Mouse (Mus musculus) Muller cell, postnatal 12 days (primary cell): ENCODE measurements around the gene Ywhaq.
"Not testable (repeated sequence)": the region's sequence is repeated elsewhere in the genome, so short reads cannot be mapped to it uniquely, and the experiment has no call there.

Experiments used
- DNase-seq: peaks from one replicate; pipeline ENCODE4 v3.0.0-alpha.2; 2015; ENCODE audit errors: inconsistent ontology term

Gene Ywhaq

DNA sequence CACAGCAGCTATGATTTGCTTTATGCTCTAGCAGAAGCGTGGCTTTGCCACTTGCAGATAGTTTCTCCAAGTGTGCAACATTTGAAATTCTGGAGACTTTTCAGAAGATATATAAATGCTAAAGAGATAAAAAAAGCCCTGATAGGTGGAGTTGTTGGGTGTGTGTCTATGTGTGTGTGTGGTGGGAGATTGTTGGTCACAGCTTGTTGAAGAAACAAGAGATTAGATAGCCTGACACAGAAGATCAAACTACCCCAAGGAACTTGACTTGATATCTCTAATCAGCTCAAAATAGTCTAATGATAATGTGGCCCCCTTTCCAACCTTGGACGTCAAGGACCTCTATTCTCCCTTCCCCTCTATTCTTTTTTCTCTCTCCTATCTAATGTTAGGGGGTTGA is 6.8 kb downstream of the Ywhaq start:
- no peak for DNase-seq

DNA sequence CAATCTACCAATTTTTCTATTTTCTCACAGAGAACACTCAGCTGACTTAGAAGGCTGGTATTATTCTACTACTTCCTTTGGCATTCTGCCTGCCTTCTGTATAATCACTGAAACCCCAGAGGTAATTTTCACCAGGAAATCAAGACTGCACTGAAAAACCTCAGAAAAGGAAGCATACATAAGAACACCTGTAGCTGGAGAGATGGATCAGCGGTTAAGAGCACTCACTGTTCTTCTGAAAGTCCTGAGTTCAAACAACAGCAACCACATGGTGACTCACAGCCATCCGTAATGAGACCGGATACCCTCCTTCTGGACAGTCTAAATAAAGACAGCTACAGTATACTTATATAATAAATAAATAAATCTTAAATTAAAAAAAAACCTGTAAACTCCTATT is 7.8 kb downstream of the Ywhaq start:
- DNase-seq, result no peak

DNA sequence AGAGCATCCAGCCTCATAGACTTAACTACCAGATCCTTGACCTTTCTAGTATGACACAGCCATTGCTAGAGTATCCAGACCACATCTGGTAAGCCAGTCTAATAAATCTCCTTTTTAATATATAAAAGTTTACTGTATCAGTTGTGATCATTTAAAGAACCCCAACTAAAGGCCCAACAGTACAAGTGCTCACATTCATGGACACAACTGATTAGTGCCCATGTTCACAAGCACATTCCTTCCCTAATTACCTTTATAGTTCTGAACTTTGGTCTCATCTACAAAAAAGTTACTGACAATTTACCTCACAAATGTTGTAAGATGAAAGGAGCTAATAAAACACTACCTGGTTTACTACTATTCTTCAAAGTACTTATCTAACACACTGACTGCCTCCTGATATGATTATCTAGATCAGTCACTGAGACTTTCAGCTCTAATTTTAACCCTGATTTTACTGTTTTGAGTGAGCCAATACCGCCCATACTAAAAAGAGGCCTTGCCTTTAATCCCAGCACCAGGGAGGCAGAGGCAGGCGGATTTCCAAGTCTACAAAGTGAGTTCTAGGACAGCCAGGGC is 8.6 kb downstream of the Ywhaq start:
- no peak for DNase-seq

DNA sequence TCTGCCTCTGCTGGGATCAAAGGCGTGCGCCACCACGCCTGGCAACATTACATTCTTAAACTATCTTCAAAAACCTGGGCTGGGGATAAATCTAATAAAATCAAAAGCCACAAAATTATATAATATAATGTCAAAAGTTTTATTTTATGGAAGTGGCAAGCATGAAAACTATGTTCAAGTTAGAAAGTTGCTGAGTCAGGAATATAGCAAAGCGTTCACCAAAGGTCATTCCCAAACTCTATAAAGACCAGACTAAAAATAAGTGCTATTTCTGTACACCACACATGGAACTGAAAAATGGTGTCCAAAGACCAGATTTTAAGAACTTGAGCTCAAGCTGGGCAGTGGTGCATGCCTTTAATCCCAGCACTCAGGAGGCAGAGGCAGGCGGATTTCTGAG is 14.7 kb downstream of the Ywhaq start:
- no peak for DNase-seq

DNA sequence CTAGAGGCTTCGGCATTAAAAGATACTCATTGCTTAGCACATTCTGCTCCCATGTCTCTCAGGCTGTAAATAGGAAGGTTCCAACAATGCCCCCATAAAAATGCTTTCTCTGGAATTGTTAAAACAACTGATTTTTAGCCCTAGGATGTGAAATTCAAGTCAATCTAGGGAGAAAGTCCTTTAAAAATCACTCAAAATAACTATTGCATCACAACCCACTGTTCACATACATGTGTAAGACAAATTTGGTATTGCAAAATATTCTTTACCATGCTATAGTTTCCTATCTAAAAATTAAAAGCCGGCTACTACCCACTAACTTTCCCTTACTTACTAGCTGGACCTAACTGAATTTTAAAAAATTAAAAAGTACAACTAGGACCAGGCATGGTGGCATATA is 31.2 kb downstream of the Ywhaq start:
- DNase-seq, result no peak

DNA sequence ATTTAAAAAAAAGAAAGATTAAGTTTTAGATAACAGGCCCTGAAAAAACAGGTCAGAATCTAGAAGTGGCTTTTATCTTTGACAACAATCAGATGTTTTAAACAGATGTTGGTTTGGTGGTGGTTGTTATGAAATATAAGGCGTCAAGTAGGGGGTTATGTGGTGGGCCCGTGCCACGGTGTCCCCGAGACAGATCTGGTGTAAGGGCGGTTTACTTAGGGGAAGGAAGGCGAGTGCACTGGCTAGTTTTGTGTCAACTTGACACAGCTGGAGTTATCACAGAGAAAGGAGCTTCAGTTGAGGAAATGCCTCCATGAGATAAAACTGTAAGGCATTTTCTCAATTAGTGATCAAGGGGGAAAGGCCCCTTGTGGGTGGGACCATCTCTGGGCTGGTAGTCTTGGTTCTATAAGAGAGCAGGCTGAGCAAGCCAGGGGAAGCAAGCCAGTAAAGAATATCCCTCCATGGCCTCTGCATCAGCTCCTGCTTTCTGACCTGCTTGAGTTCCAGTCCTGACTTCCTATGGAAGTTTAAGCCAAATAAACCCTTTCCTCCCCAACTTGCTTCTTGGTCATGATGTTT is 38.6 kb downstream of the Ywhaq start:
- not testable (repeated sequence) for DNase-seq

DNA sequence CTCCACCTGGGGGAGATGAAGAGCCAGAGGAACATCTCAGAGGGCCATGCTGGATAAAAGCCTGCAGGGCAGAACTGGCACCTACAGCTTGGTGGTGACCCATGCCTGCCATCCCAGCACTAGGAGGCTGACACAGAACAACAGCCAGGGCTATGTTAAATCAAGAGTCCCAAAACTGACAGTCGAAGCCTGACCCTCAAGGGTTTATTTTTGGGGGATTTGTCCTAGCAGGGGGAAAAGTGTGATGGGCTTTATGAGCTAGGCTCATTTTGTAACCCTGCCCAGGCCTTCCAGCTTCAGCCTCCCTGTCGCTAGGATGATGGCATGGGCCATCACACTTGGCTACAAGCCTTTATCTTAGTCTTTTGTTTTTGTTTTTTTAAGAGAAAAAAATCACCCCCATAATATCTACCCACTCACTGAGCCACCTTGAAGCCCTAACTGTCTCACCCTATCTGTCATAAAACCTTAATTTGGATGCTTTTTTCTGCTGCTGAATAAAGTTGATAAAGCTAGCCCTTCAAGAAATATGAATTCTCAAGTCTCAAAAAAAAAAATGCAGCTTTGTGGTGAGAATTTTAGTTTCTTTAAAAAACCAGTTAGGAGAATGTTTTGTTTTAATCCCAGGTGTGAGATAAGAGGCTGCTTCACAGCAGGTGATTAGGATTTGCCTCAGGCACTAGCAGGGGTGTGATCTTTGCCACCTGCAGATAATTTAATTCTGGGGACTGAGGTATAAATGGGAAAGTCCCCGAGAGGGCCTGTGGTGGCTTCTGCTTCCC is 41.9 kb downstream of the Ywhaq start:
- no peak for DNase-seq

DNA sequence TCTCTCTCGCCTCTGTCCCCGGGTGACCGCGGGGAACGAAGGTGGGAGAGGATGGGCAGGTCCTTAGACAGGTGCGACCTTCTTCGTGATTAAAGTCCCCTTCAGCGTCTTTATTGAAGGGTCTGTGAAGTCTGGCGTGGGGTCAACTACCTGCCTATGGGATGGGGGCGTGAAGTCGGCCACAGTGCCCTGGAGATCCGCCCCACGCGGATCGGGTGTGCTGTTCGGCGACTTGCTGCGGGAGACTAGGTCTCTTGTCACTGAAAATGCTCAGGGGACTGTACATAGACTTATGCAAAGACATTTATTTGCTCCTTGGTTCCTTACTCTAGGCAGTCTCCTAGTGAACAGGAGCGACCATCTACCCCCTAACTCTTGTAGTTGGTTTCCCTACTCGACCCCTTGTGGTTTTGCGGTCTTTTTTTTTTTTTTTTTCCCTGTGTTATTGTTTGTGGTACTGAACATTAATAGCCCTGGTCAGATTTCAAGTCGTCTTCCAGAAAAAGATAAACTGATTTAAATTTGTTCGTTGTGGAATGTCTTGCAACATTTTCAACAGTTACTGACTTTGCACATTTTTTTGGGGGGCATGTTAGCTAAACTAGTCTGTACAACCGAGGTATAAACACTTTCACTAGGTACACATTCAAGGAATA is 43.5 kb downstream of the Ywhaq start:
- DNase-seq, result no peak

DNA sequence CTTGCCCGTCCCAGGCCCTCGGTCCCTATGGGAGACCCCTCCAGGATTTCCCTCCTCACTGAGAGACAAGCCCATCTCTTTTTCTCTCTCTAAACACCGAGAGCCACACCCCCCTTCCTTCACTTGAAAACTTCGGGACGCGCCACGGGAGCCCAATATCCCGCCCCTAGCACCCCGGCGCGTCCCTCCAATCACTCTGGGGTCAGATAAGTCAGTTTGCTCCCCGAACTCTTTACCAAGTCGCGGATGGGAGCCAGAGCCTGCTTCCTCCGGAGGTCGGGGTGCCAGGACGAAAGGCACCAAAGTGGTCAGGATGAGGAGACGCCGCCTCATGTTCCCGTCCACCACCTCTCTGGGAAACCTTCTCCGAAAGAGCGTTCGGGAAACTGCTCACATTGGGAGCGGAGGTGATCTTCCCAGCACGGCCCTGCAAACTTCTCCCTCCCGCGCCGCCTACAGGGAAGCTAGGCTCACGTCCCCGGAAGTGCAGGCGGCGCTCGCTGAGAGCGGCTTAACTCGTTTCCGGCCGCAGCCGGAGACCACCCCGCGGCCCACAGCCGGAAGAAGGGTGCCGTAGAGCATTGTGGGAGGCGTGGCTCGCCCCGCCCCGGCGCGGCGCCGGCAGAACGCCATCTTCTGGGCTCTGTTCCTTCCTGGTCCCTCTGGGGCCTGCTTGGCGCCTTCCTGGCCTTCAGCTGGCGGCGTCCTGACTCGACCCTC is 44.2 kb downstream of the Ywhaq start, which contains the start of gene Adam17:
Gene Adam17 (minus strand): TSS at position 533 of the 720 bp plus-strand sequence.
- DNase-seq, result peak; percentile 98

DNA sequence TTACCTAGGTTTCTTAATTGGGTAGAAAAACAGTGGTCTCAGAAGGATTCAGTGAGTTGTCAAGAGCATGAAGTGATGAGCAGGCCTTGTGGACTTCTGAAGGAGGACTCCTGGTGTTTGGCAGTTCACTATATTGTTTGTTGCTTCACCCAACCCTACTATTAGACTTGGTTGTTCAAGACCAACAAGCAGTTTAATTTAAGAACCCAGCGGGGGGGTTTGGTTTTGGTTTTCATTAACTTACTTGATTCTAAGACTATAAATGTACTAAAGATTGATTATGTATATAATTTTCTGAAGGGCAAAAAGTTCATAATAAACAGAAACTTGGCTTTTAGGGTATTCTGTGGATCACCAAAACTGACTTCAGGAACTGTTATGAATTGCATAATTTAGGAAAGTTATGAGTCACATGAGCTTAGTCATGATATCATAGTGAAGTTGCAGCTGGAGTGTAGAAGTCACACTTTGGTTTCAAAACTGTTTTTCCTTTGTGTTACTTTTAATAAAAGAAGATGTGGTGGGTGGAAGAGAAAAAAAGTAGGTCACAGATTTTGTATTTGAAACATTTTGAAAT is 47.3 kb downstream of the Ywhaq start:
- peak; percentile 14 for DNase-seq

DNA sequence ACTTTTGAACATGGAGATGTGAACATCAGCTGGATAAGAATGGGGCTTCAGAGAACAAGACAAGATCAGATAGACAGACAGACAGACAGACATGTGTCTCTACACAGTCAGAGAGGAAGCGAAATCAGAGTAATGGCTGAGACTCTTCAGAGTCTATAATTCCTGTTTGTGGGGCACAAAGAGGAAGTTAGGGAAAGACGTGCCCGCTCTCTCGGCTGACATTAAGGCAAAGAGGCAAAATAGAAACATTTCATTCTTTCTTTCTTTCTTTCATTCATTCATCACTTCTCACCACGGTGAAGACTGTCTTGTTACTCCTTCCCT is 48.4 kb downstream of the Ywhaq start:
- no peak for DNase-seq

DNA sequence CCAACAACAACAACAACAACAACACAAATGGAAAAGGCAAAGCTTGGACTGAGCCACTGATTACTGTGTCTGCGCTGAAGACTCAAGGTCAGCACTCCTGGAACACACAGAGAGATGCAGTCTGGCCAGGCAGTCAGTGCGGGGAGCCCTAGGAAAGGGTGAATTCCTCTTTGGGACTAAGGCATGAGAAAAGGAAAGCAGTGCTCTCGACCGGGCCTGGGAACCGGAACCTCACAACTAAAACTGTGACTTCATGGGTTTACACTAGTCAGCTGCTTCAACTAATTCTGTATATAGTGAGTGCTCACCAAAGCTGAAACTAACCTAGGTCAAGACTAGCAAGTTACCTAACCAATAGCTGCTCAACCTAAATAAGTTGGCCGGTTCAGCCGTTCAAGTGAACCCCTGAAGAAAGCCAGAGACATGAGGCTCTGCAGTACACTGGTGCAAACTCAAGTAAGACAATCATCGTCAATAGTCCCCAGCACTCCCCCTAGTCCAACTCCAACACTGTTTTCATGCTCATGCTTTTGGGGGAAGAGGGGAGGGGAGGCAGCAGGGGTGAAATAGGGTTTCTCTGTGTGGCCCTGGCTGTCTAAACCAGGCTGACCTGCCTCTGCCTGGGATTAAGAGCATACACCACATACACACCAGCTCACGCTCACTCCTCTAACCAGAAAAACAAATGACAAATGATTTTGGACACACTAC is 48.9 kb downstream of the Ywhaq start:
- no peak for DNase-seq

DNA sequence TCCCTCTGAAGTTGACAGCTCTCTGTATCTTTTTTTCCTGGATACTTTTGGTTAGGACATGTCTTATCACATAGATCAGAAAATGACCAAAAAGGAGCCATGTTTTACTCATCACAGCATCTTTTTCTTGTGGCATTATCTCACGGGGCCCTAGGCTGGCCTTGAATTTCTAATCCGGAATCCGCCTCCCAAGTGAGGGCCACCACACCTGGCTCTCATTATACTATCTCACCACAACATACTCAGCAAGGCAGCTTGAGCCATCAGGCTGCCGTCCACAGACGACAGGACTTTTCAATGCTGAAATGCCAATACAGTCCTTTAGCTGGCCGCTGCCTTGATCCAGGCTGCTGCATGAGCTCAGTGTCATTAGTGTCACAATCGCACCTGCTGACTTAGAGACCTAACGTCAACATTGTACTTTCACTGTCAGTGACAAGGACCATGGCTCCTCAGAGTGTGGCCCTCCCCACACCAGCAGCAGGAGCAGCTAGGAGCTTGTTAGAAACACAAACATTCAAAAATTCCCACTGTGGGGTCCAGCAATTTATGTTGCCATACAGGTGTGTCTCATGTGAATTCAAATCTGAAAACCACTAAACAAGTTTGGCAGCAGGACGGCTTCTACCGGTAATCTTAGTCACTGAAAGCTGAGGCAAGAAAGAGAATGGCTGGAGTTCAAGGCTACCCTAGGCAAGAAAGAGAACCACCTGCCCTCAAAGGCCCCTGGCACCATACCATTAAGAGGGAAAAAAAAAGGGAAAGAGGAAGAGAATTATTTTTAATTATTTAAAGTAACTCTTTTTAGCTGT is 52.6 kb downstream of the Ywhaq start:
- DNase-seq, result no peak

DNA sequence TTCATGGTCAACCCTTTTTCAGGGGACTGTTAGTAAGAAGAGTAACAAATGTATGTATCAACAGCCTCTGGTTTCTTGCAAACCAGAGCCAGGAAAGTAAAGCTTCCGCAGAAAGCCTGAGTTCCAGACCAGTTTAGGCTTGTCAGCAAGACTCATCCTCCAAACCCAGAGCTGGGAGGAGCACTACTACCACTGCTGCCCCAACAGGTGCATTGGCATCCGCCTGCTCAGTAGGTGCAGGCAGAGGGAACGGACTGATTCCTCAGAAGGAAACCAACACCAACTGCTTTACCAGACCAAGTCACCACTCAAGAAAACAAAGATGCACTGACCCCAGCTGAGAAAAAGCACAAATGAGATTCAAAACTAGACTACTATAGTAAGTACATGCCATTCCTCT is 54.2 kb downstream of the Ywhaq start:
- no peak for DNase-seq

DNA sequence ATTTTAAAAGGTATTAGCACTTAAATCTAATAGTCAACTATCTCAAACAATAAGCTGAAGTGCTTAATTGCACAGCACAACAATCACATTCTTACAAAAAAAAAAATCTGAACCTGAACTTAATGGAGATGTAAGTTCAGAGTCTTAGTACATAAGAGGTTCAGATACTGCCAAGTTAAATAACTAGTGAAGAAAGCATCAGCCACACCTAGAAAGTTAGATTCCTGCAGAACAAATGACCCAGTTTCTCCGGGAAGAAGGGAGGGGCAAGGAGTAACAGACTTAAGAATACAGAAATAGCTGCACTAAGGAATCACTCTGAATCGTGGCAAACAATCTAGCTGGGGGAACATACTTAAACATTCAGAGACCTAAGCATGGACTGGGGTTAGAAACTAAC is 54.8 kb downstream of the Ywhaq start:
- no peak for DNase-seq

DNA sequence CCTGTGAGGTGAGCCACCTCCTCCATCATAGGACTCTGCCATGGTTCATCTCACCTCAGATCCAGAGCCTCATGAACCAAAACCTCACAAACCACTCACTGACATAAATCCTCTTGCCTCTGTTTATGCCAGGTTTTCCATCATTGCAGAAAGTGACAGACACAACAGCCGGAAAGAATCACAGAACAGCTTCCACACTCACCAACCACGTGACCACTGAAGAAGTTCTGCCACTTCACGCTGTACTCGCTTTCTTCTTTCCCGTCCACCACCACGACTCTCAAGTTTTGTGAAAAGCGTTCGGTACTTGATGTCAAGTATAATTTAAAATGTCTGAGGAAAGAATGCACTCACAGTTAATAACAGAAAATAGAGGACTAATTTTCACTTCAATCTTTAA is 63.8 kb downstream of the Ywhaq start:
- DNase-seq, result no peak

DNA sequence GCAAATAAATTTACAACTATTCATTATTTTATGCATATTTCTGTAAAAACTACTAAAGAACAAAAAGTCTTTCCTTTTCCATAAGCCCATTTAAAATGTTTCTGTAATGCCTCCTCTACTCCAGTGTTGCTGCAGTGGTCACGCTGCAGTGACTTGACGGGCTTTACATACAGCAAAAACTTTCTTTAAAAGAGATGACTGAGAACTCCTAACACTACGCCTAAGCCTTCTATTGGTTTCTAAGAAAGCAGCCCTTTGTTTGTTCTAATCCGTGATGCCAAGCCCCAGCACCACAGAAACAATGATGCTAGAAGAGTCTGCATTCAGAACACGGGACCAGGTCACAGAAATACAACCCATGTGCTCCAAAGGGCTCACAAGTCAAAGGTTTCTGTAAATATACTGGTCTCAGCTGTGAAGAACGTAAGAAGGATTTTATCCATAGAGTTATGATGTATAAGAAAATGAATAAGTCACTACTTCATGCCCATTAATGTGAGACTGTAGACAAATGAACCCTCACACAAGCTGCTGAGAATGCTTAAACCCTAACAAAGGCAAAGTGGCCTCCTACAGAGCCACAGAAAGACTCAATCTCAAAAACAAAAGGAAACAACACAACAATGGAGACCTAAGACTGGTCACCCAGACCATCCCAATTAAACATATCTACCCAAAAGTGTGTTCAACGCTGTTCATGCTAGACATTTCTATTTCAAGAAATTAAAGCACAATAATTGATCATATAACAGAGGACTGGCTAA is 67.1 kb downstream of the Ywhaq start:
- DNase-seq, result no peak

DNA sequence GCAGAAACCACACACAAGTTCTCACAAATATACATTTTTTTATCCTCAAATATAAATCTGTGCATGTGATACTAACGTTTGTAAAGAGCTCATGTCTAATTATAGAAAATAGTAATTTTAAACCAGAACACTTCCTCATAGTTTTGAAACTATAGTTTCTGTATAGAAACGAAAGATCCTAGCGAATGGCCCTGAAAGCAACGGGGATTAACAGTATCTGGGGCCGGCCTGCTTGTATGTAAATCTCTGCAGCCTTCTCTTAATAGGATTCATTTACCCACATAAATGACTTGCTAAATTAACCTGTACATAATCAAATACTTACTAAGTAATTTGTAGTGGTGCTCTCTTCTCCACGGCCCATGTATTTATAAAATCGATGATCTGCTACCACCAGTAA is 70.5 kb downstream of the Ywhaq start:
- no peak for DNase-seq

DNA sequence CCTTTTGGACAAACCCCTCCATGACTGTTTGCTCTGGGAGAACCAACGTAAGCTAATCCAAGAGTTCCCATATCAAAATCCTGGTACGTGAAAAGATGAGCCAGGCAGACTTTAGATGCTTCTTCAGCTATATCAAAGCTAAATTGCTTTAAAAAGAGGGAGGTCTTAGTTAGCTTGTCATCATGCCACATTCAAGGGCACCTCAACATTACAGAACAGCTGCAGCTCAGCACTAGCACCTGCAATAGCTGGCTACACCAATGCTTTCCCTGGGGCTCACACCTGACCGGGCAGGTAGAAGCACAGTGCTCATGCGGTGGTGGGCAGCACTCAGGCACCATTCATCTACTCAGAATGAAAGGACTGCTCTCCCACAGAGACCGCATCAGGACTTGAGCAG is 76.8 kb downstream of the Ywhaq start:
- DNase-seq, result no peak
